Mouse (Mus musculus) CH12.LX (cell line): ENCODE measurements around the gene Tmem176b.

Experiments
- CHD1 ChIP-seq: IDR thresholded peaks from 2 replicates; pipeline ENCODE4 v1.6.1; 2012; ENCODE audit warnings: low read depth, low read length, improper control_type of control experiment, inconsistent platforms
- CTCF ChIP-seq, 2 experiments: IDR thresholded peaks in 1 of 2; conservative IDR thresholded peaks in 1 of 2; 2 replicates each; pipeline ENCODE4 v1.5.1; 2011 to 2012; ENCODE audit warnings: low read depth in 2 of 2, low read length in 2 of 2, improper control_type of control experiment in 1 of 2, inconsistent platforms in 1 of 2, mild to moderate bottlenecking in 1 of 2, moderate library complexity in 1 of 2
- EP300 ChIP-seq: IDR thresholded peaks from 2 replicates; pipeline ENCODE4 v1.6.1; 2011; ENCODE audit warnings: low read length, improper control_type of control experiment
- HCFC1 ChIP-seq: IDR thresholded peaks from 2 replicates; pipeline ENCODE4 v1.6.1; 2012; ENCODE audit warnings: low read depth, mild to moderate bottlenecking, inconsistent platforms, low read length, improper control_type of control experiment
- JUND ChIP-seq: conservative IDR thresholded peaks from 2 replicates; pipeline ENCODE4 v1.6.1; 2011; ENCODE audit warnings: low read depth, low read length, improper control_type of control experiment
- MAZ ChIP-seq: IDR thresholded peaks from 2 replicates; pipeline ENCODE4 v1.6.1; 2012; ENCODE audit warnings: low read depth, mild to moderate bottlenecking, inconsistent platforms, low read length, improper control_type of control experiment, moderate library complexity
- POLR2A ChIP-seq: IDR thresholded peaks from 2 replicates; pipeline ENCODE4 v1.6.1; 2011; ENCODE audit warnings: low read depth, mild to moderate bottlenecking, improper control_type of control experiment, low read length
- TCF12 ChIP-seq: IDR thresholded peaks from 2 replicates; pipeline ENCODE4 v1.6.1; 2014; ENCODE audit warnings: low read depth, mild to moderate bottlenecking, inconsistent platforms, low read length, improper control_type of control experiment

DNA sequence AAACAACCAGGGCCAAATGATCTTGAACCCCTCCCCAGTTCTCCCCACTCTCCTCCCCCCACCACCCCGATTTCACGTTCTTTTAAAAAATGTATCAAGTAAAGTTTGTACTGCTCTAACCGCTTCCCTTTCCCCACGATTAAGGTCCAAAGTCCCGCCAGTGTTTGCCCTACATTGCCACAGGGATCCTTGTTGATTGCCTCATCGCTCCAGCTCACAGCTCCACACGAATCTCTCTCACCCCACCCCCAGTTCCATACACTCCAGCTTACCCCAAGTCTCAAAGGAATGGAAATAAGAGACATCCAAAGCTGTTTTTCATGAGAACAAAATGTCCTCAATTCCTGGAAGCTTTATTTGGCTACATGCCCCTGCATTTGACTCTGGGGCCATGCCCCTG lies 16.3 kb downstream of the Tmem176b start:
- no peak for TF ChIP-seq CHD1
- no peak for TF ChIP-seq HCFC1
- TF ChIP-seq EP300: no peak
- no peak for TF ChIP-seq JUND
- no peak for TF ChIP-seq MAZ
- no peak for TF ChIP-seq CTCF (conservative IDR thresholded peaks at IDR 0.05 in 1 of 2, IDR thresholded peaks at IDR 0.05 in 1 of 2; ENCODE audit: low read depth in 2 of 2, low read length in 2 of 2)
- TF ChIP-seq POLR2A: no peak
- TF ChIP-seq TCF12: no peak
